Comparison of ENCODE assay signal across 14 mouse cellular contexts in genomic region chr11:64880674-64881073, GRCm38 (mm10).
DNase-seq lines count a peak whose midpoint lies in the region; ATAC-seq and TF ChIP-seq lines count a peak whose summit lies in the region.
"Had no signal": no experiment of that assay in that cellular context is flagged by ENCODE, and none has a peak within 500 bp of the region (broad histone marks: within the 10 kb centered on the region; RNA-seq: fewer than 3 reads in every experiment).

No protein-coding gene starts in this region.

- 30% methylated on average over 8 of the region's 8 CpGs for WGBS in liver, embryonic 14.5 days (ENCODE audit: insufficient replicate concordance)

- no peaks in the 10 kb centered on the region for H3K36me3 ChIP-seq in liver, embryonic 14.5 days (replicated peaks; ENCODE audit: control insufficient read depth, insufficient read depth, low read depth)
- H3K36me3 ChIP-seq: forebrain, embryonic 15.5 days; liver, embryonic 13.5 days had no signal

- peak; percentile 24 for TF ChIP-seq CTCF in liver, embryonic 14.5 days (IDR thresholded peaks at IDR 0.05; ENCODE audit: low read depth)

- DNase-seq in liver, embryonic 14.5 days (ENCODE audit: low read depth in 3 of 3, low spot score in 3 of 3) = no peak
- no peak for DNase-seq in liver
- peak; percentile 41 for DNase-seq in embryo, embryonic 10.5 days (ENCODE audit: low spot score)
- DNase-seq in forelimb bud, embryonic 11.5 days (ENCODE audit: low read depth, low spot score) = peak; percentile 39
- peak; percentile 9 to 41 for DNase-seq in thymus, postnatal 36 days
- DNase-seq in cerebellum, postnatal 36 days = no peak
- no peak for DNase-seq in cerebellum, adult 9-11 months
- DNase-seq: cerebellum, adult 11 months; gastrocnemius, postnatal 25 days; kidney, postnatal 36 days; liver, embryonic 13.5 days; lung, postnatal 14 days had no signal

- no peaks in the 10 kb centered on the region for H3K4me1 ChIP-seq in liver, embryonic 14.5 days (replicated peaks; ENCODE audit: control insufficient read depth in 2 of 2, insufficient read depth in 2 of 2, low read length in 1 of 2)
- H3K4me1 ChIP-seq: forebrain, embryonic 15.5 days; liver, embryonic 13.5 days had no signal

- TF ChIP-seq EP300 in liver, embryonic 14.5 days (IDR thresholded peaks at IDR 0.05; ENCODE audit: low read depth) = no peak

- H3K27me3 ChIP-seq in liver, embryonic 14.5 days (ENCODE audit: control insufficient read depth, insufficient read depth, low read length) = no peaks in the 10 kb centered on the region
- H3K27me3 ChIP-seq: forebrain, embryonic 15.5 days had no signal

- ATAC-seq in liver, embryonic 14.5 days (ENCODE audit: insufficient read depth) = no peak
- ATAC-seq: forebrain, embryonic 15.5 days; intestine, embryonic 16.5 days had no signal

- no peak overlapping the region for H3K4me2 ChIP-seq in liver, embryonic 14.5 days (ENCODE audit: low read depth)
- H3K4me2 ChIP-seq: forebrain, embryonic 15.5 days; liver, embryonic 13.5 days had no signal

- no peak overlapping the region for H3K27ac ChIP-seq in liver, embryonic 14.5 days
- H3K27ac ChIP-seq: forebrain, embryonic 15.5 days; liver, embryonic 13.5 days had no signal

- H3K9ac ChIP-seq in liver, embryonic 14.5 days (replicated peaks) = no peak overlapping the region
- H3K9ac ChIP-seq: forebrain, embryonic 15.5 days; liver, embryonic 13.5 days had no signal

- H3K4me3 ChIP-seq in liver, embryonic 14.5 days (ENCODE audit: insufficient read depth in 1 of 2, low read depth in 2 of 2, low read length in 2 of 2) = no peak overlapping the region
- H3K4me3 ChIP-seq: forebrain, embryonic 15.5 days; liver, embryonic 13.5 days had no signal

- H3K9me3 ChIP-seq in liver, embryonic 14.5 days (ENCODE audit: control insufficient read depth, low read length) = no peaks in the 10 kb centered on the region
- H3K9me3 ChIP-seq: forebrain, embryonic 15.5 days; liver, embryonic 13.5 days had no signal

Comparison
In these comparisons a context has a peak if more than half of its experiments do, and no peak if none do; other contexts are left out.
1. DNase-seq: peak in embryo, embryonic 10.5 days (single experiment), forelimb bud, embryonic 11.5 days (single experiment) and thymus, postnatal 36 days (2 of 2); none in liver, embryonic 14.5 days (0 of 3), liver (single experiment), cerebellum, postnatal 36 days (0 of 2) and cerebellum, adult 9-11 months (single experiment).